Mouse (Mus musculus): ENCODE measurements around the gene Gart. TPM values are rescaled to one million over a fixed set of nuclear protein-coding genes. Genes with fewer than 3 reads are reported as not detected.

Gart gene
- polyA plus RNA-seq, 1 experiment: 292 TPM

DNA sequence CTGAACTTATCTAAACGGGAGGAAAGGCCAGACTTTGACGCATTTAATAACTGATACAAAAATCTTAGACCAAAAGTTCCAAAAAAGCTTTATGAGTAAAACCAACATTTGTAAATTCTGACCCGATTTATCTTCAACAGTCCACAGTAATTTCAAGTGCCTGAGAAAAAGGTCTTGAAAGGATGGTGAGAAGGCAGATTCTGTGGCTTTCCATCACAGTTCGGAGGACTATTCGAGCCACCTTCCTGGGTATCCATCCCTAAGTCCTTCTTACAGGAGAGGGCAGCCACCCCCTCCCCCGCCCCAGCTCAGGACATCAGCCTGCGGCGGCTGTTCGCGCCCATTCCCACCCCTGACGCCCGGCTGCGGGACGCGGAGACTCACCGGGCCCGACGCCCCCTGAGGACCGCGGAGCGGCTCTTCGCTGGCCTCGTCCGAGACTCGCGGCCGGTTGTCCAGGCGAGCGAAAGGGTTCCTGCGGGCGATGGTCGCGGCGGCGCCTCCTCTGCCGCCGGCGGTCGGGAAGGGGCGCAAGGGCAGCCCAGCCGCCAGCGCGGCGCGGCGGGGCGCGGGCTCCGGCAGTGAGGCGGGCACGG lies 41.4 kb upstream of the Gart start:
- Histone ChIP-seq H3K4me1 (ENCODE audit: control insufficient read depth, insufficient read depth, low read length) (peaks cover 2% of the 10 kb centered on the region), H3K27ac (ENCODE audit: insufficient read depth, low read length) (no peak overlapping the region), H3K9me3 (replicated peaks; ENCODE audit: control insufficient read depth, insufficient read depth, low read length, poor library complexity, severe bottlenecking) (no peaks in the 10 kb centered on the region), H3K9ac (ENCODE audit: low read depth, poor library complexity, severe bottlenecking) (peak overlapping the region; percentile 85), H3K4me3 (ENCODE audit: low read depth, low read length) (peak overlapping the region; percentile 67), H3K27me3 (ENCODE audit: control insufficient read depth, insufficient read depth, low read length, poor library complexity, severe bottlenecking) (no peaks in the 10 kb centered on the region), H3K36me3 (ENCODE audit: control insufficient read depth, insufficient read depth, low read length, poor library complexity, severe bottlenecking) (peaks cover 8% of the 10 kb centered on the region; the same call in 1 of the 2 replicates)
- TF ChIP-seq EP300 (IDR thresholded peaks at IDR 0.05; ENCODE audit: insufficient read depth, low read depth, low read length) (no peak), POLR2A (IDR thresholded peaks at IDR 0.05; ENCODE audit: insufficient read depth, low read length) (no peak), CTCF (IDR thresholded peaks at IDR 0.05; ENCODE audit: low read depth, low read length) (no peak)

GRCm38 (mm10) chr16:91686369-91686768 lies 39.6 kb upstream of the Gart start:
- TF ChIP-seq EP300 (IDR thresholded peaks at IDR 0.05; ENCODE audit: insufficient read depth, low read depth, low read length) (no peak), POLR2A (IDR thresholded peaks at IDR 0.05; ENCODE audit: insufficient read depth, low read length) (no peak), CTCF (IDR thresholded peaks at IDR 0.05; ENCODE audit: low read depth, low read length) (no peak)

GRCm38 (mm10) chr16:91685526-91685925 lies 38.8 kb upstream of the Gart start:
- Histone ChIP-seq H3K36me3 (ENCODE audit: control insufficient read depth, insufficient read depth, low read length, poor library complexity, severe bottlenecking) (peaks cover 26% of the 10 kb centered on the region), H3K27ac (ENCODE audit: insufficient read depth, low read length) (no peak overlapping the region), H3K4me3 (ENCODE audit: low read depth, low read length) (no peak overlapping the region), H3K9me3 (replicated peaks; ENCODE audit: control insufficient read depth, insufficient read depth, low read length, poor library complexity, severe bottlenecking) (no peaks in the 10 kb centered on the region), H3K9ac (ENCODE audit: low read depth, poor library complexity, severe bottlenecking) (no peak overlapping the region), H3K4me1 (ENCODE audit: control insufficient read depth, insufficient read depth, low read length) (peaks cover 2% of the 10 kb centered on the region), H3K27me3 (ENCODE audit: control insufficient read depth, insufficient read depth, low read length, poor library complexity, severe bottlenecking) (no peaks in the 10 kb centered on the region)
- TF ChIP-seq POLR2A (IDR thresholded peaks at IDR 0.05; ENCODE audit: insufficient read depth, low read length): no peak
- TF ChIP-seq CTCF (IDR thresholded peaks at IDR 0.05; ENCODE audit: low read depth, low read length): no peak
- no peak for TF ChIP-seq EP300 (IDR thresholded peaks at IDR 0.05; ENCODE audit: insufficient read depth, low read depth, low read length)

More at GRCm38 (mm10) chr16:91686369-91686768, 39.6 kb upstream of the Gart start:
- Histone ChIP-seq H3K9me3 (replicated peaks; ENCODE audit: control insufficient read depth, insufficient read depth, low read length, poor library complexity, severe bottlenecking) (no peaks in the 10 kb centered on the region), H3K36me3 (ENCODE audit: control insufficient read depth, insufficient read depth, low read length, poor library complexity, severe bottlenecking) (peaks cover 22% of the 10 kb centered on the region), H3K27ac (ENCODE audit: insufficient read depth, low read length) (no peak overlapping the region), H3K27me3 (ENCODE audit: control insufficient read depth, insufficient read depth, low read length, poor library complexity, severe bottlenecking) (no peaks in the 10 kb centered on the region), H3K9ac (ENCODE audit: low read depth, poor library complexity, severe bottlenecking) (no peak overlapping the region), H3K4me1 (ENCODE audit: control insufficient read depth, insufficient read depth, low read length) (peaks cover 2% of the 10 kb centered on the region), H3K4me3 (ENCODE audit: low read depth, low read length) (no peak overlapping the region)

DNA sequence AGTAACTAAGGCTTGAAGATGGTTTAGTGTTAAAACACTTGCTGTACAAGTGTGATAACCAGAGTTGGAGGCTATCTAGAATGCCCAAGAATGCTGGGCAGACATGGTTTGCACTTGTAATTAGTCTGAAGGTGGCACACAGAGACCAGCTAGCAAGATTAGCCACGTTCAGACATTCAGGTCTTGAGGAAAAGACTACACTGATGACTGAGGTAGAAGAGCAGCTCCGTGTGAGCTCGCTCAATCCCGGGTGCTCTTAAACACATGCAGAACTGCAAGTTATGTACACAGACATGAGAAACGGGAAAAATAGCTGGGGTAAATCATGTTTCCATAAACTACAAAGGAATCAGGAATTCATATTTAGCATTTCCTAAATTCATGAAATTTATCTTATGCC lies 33.9 kb upstream of the Gart start:
- peaks cover 61% of the 10 kb centered on the region for H3K36me3 ChIP-seq (ENCODE audit: control insufficient read depth, insufficient read depth, low read length, poor library complexity, severe bottlenecking)

GRCm38 (mm10) chr16:91678147-91678911 lies 31.6 kb upstream of the Gart start:
- no peaks in the 10 kb centered on the region for H3K9me3 ChIP-seq (replicated peaks; ENCODE audit: control insufficient read depth, insufficient read depth, low read length, poor library complexity, severe bottlenecking)
- peaks cover 73% of the 10 kb centered on the region for H3K36me3 ChIP-seq (ENCODE audit: control insufficient read depth, insufficient read depth, low read length, poor library complexity, severe bottlenecking)
- no peaks in the 10 kb centered on the region for H3K4me1 ChIP-seq (ENCODE audit: control insufficient read depth, insufficient read depth, low read length)
- no peak overlapping the region for H3K27ac ChIP-seq (ENCODE audit: insufficient read depth, low read length)
- no peak overlapping the region for H3K9ac ChIP-seq (ENCODE audit: low read depth, poor library complexity, severe bottlenecking)
- H3K4me3 ChIP-seq (ENCODE audit: low read depth, low read length): no peak overlapping the region
- TF ChIP-seq POLR2A (IDR thresholded peaks at IDR 0.05; ENCODE audit: insufficient read depth, low read length) (no peak), EP300 (IDR thresholded peaks at IDR 0.05; ENCODE audit: insufficient read depth, low read depth, low read length) (no peak)
- H3K27me3 ChIP-seq (ENCODE audit: control insufficient read depth, insufficient read depth, low read length, poor library complexity, severe bottlenecking): no peaks in the 10 kb centered on the region

More for the DNA sequence above, 33.9 kb upstream of the Gart start:
- no peaks in the 10 kb centered on the region for H3K4me1 ChIP-seq (ENCODE audit: control insufficient read depth, insufficient read depth, low read length)
- H3K9me3 ChIP-seq (replicated peaks; ENCODE audit: control insufficient read depth, insufficient read depth, low read length, poor library complexity, severe bottlenecking): no peaks in the 10 kb centered on the region
- H3K27ac ChIP-seq (ENCODE audit: insufficient read depth, low read length): no peak overlapping the region
- no peaks in the 10 kb centered on the region for H3K27me3 ChIP-seq (ENCODE audit: control insufficient read depth, insufficient read depth, low read length, poor library complexity, severe bottlenecking)
- no peak overlapping the region for H3K9ac ChIP-seq (ENCODE audit: low read depth, poor library complexity, severe bottlenecking)
- no peak overlapping the region for H3K4me3 ChIP-seq (ENCODE audit: low read depth, low read length)
- TF ChIP-seq EP300 (IDR thresholded peaks at IDR 0.05; ENCODE audit: insufficient read depth, low read depth, low read length) (no peak), CTCF (IDR thresholded peaks at IDR 0.05; ENCODE audit: low read depth, low read length) (no peak), POLR2A (IDR thresholded peaks at IDR 0.05; ENCODE audit: insufficient read depth, low read length) (no peak)

- no peak overlapping the region for H3K27ac ChIP-seq (ENCODE audit: insufficient read depth, low read length)
- TF ChIP-seq CTCF (IDR thresholded peaks at IDR 0.05; ENCODE audit: low read depth, low read length) (no peak), POLR2A (IDR thresholded peaks at IDR 0.05; ENCODE audit: insufficient read depth, low read length) (no peak), EP300 (IDR thresholded peaks at IDR 0.05; ENCODE audit: insufficient read depth, low read depth, low read length) (no peak)
- H3K4me1 ChIP-seq (ENCODE audit: control insufficient read depth, insufficient read depth, low read length): no peaks in the 10 kb centered on the region
- H3K27me3 ChIP-seq (ENCODE audit: control insufficient read depth, insufficient read depth, low read length, poor library complexity, severe bottlenecking): no peaks in the 10 kb centered on the region
- no peak overlapping the region for H3K4me3 ChIP-seq (ENCODE audit: low read depth, low read length)
- H3K36me3 ChIP-seq (ENCODE audit: control insufficient read depth, insufficient read depth, low read length, poor library complexity, severe bottlenecking): peaks cover 85% of the 10 kb centered on the region
- H3K9me3 ChIP-seq (replicated peaks; ENCODE audit: control insufficient read depth, insufficient read depth, low read length, poor library complexity, severe bottlenecking): no peaks in the 10 kb centered on the region
- no peak overlapping the region for H3K9ac ChIP-seq (ENCODE audit: low read depth, poor library complexity, severe bottlenecking)
Observed at GRCm38 (mm10) chr16:91674500-91674899, 27.7 kb upstream of the Gart start.
